Mouse (Mus musculus): Measurements from ENCODE around the gene Slc22a23. TPM values are rescaled to one million over a fixed set of nuclear protein-coding genes. Genes with fewer than 3 reads are reported as not detected.

The Slc22a23 gene
- total RNA-seq, 2 experiments from 2014 or later = 8.5 to 10.2 TPM

DNA sequence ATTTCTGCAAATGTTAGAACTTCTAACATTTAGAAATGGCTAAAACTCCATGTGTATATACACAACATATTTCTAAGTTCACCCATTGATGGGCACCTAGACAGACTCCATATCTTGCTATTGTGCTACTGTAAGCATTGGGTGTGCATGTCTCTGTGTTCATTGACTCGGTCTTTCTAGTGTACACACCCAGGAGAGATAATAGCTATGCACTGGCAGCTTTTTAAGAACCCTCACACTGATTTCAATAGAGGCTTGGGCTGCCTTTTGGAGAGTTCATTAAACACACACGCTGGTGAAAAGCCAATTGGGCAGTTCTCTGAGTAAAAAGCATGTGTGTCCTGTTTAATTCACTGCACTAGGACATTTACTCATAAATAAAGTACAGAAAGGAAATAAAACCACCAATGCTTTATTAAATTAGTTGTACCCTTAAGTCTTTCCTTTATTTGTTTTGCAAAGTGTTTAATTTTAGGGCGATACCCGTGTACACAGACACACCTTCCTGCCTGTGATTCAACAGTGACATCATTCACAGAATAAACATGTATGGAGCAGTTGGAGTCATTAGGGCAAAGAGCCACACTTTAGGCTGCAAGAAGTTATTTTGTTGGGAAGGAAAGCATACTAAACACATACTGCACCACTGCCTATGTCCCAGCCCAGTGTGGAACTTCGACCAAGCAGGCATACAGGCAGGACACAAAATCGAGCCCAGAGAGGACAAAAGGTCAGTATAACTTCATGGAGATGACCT is 137.1 kb downstream of the Slc22a23 start:
- intact Hi-C loops (cut with DNase I) = no loop called here
- DNase-seq = no peak

DNA sequence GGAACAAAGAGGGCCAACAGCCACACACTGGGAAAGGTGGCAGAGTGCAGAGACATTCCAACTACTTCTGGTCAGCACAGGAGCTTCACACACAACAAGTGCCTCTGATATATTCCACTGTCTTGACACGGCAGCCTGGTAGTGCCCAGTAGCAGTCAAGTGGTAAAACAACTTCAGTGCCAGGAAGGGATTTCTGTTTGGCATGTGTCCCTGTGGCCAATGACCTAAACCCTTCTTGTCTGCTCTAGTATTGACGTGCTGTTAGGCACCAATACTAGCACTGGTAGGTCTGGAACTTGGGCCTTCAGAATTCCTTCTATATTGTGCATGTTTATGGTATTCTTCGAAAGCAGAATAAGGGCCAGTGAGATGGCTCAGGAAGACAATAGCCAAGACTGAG is 139.8 kb downstream of the Slc22a23 start:
- intact Hi-C loops (cut with DNase I) = no loop called here
- DNase-seq = no peak

GRCm38 (mm10) chr13:34195676-34196075 is 149.3 kb downstream of the Slc22a23 start:
- DNase-seq = no peak
- intact Hi-C loops (cut with DNase I) = no loop called here

- no peak for DNase-seq
- intact Hi-C loops (cut with DNase I) = loop anchor here (2.0 kb wide), 1 partner anchor 151 kb away; the partner anchor contains the start of gene Slc22a23
Observed at GRCm38 (mm10) chr13:34193384-34193783, 151.6 kb downstream of the Slc22a23 start.

DNA sequence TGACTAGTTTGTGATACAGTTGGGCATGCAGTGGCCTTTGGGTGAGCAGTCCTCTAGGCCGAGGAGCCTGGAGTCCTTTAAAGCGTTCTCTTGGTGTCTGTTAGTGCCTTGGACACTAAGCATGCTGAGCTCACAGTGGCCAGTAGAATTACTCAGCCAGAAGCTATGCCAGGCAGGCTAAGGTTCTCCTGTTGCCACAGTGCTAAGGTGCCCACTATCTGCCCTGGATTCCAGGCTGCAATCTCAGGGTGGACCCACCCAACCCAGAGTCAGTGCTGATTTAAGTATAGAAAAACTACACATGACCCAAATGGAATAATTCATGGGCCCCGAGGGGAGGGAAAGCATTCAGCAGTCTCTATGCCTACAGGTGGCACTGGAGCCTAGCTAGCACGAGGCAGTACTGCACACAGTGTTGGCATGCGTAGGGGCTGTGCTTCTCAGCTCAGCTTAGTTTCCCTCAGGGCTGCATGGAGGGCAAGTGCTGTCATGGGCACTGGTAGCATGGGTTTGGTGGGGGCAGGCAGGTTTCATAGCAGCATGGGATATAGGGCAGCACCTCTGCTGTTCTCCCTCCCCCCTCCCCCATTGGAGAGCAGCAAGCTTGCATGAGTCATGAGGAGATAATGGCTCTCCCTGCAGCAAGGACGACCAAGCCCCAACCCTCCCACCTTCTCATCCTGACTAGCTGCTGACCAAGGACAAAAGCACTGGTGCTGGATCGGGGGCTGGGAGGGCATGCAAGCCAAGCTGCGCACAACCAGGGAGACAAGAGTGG is 152.4 kb downstream of the Slc22a23 start:
- peak in 1 of 2 experiments; percentile 18 for DNase-seq
- intact Hi-C loops (cut with DNase I) = loop anchor here (2.0 kb wide), 1 partner anchor 152 kb away; the partner anchor contains the start of gene Slc22a23

- intact Hi-C loops (cut with DNase I) = loop anchor here (1.0 to 10.0 kb wide), 2 partner anchors 449 to 607 kb away; no protein-coding TSS in a partner anchor
- peak; percentile 37 to 52 for DNase-seq
Observed at GRCm38 (mm10) chr13:34187571-34187970, 157.4 kb downstream of the Slc22a23 start.

DNA sequence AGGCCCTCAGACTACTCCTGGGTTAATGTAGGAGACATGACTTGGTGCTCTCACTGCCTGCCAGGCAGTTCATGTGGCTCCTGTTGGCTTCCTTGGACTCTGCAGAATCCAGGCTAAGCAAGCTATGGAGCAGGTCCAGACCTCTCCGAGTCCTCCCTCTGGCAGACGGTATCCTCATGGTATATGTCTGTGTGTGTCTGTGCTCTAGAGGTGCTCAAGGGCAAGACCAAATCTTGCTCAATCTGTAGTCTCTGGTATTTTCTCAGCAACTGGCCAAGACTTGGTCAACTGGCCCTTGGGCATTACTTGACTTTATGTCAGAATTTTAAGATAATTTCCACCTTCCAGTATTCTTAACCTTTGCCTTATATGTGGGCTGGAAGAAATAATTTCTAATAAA is 159.6 kb downstream of the Slc22a23 start:
- intact Hi-C loops (cut with DNase I) = loop anchor here (10.0 kb wide), 1 partner anchor 609 kb away; no protein-coding TSS in a partner anchor
- no peak for DNase-seq

GRCm38 (mm10) chr13:34181624-34182023 is 163.4 kb downstream of the Slc22a23 start:
- intact Hi-C loops (cut with DNase I) = loop anchor here (5.0 to 10.0 kb wide), 2 partner anchors 613 to 681 kb away; no protein-coding TSS in a partner anchor
- DNase-seq = no peak

DNA sequence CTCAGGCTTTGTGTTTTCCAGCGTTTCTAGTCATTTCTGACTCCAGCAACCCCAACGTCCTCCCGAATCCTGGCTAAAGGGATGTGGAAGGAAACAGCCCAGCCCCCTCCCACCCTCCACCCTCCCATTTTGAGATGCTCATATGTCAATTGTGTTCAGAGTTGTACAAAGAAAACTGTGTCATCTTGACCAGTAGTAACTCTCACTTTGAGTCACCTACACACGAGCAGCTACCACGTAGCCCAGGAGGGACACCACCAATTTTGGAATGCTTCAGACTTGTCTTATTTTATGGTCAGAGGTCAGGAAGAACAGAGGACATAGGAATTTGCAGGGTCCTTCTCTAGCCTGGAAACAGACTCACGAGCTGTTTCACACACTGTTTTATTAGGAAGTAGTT is 171.0 kb downstream of the Slc22a23 start:
- DNase-seq = no peak
- intact Hi-C loops (cut with DNase I) = no loop called here

DNA sequence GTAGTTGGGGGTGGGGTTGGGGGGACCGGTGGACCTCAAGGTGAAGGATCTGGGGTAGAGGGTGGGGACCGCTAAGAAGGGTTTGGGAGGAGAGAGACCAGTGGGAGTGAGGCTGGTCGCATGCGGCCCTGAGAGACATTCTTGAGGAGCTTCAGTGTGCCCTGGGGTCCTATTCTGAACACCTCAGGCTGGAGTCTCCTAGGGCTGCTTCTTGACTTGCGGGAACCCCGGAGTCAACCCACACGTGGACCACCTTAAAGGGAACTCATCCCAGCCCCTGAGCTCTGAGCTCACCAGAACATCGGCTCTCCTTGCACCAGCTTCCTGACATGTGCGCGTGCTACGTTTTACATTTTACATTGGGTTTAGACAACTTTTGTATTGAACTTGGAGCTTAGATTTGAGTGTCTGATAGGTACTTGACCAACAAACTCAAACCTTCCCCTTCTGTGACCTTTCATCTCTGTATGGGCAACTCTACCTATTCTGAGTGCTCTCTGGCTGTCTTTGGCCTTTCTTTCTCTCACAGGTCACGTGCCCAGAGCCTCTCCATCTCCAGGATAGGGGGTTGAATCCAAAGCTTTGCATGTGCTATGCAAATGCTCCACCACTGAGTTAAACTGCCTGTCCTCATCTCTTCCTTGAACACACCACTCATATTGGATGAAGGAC is 181.5 kb downstream of the Slc22a23 start:
- no peak for DNase-seq
- intact Hi-C loops (cut with DNase I) = no loop called here

GRCm38 (mm10) chr13:34162491-34163303 is 182.3 kb downstream of the Slc22a23 start, which contains the start of gene Psmg4:
Psmg4 (plus strand) TSS chr13:34162964.
- intact Hi-C loops (cut with DNase I) = no loop called here
- DNase-seq = peak; percentile 88 to 94

DNA sequence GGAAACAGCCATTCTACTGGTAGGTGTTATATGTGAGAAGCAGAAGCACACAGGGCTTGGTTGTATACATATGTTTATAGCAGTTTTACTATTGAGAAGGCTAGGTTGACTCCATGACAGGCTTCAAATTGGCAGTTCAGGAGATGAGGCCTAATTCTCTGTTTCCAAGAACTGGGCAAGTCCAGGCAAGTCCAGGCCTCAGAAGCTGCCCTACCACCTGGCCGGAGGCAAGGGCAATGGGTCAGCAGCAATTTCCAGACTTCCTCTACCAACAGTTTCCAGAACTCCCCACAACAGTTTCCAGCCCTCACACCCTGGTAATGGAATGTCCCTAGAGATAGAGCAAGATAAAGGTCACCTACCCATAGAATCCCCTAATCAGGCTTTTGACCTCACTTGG is 185.1 kb downstream of the Slc22a23 start:
- no peak for DNase-seq
- intact Hi-C loops (cut with DNase I) = no loop called here

- no peak for DNase-seq
- intact Hi-C loops (cut with DNase I) = no loop called here
Observed at GRCm38 (mm10) chr13:34157596-34158157, 187.3 kb downstream of the Slc22a23 start.

DNA sequence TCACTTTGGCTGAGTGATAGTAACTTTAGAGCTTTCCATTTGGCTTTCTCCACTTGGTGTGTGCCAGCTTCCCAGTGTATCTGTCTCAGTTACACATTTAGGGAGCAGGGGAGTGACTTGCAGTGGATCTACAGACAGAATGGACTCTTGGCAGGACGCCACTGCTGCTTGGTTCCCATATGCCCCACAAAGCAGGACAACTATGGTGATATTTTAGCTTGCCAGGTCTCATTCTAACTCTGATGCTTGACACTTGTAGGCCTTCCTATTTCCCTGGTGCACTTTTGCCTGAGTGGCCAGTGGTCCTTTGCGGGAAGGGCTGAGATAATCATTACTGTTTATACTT is 188.2 kb downstream of the Slc22a23 start:
- intact Hi-C loops (cut with DNase I) = no loop called here
- DNase-seq = no peak

- intact Hi-C loops (cut with DNase I) = no loop called here
- no peak for DNase-seq
Observed at GRCm38 (mm10) chr13:34156133-34156839, 188.7 kb downstream of the Slc22a23 start.

- intact Hi-C loops (cut with DNase I) = loop anchor here (1.0 to 2.0 kb wide), 2 partner anchors 78 to 109 kb away; no protein-coding TSS in a partner anchor
- DNase-seq = peak in 1 of 2 experiments; percentile 45
Observed at GRCm38 (mm10) chr13:34154931-34155272, 190.1 kb downstream of the Slc22a23 start.

DNA sequence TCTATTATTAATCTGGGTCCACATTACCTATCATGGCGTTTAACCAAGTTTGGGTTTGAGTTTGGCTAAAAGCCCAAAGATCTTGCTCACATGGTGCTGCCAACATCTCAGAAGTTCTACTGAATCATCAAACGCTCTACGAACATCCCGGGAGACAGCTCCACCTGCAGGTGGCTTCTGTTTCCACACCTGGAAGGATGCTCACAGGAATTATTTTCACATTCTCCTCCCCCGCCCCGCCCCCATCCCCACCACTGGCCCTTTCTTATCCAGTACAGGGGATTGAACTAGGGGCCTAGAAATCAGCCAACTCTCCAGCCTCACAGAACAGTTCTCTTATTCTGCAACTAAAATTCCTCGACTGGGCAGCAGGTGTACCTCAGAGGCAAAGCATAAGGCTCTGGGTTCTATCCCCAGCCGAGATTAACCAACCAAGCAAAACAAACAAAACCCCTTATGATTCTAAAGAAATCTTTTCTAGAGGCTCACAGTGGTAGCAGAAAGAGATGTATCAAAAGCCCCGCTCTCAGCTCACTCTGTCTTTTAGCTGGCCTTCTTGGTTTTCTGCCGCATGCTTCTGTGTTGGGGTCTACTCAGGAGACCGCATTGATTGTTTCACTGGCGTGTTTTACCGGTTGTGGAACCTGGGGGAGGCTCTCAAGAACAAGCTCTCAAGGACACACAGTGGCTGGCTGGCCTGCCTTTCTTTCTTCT is 190.6 kb downstream of the Slc22a23 start:
- intact Hi-C loops (cut with DNase I) = loop anchor here (1.0 to 2.0 kb wide), 2 partner anchors 78 to 108 kb away; no protein-coding TSS in a partner anchor
- DNase-seq = peak; percentile 52 to 67
